Mouse (Mus musculus) midbrain, embryonic 10.5 days (tissue): Measurements from ENCODE around the gene Spred1. TPM values are rescaled to one million over a fixed set of nuclear protein-coding genes. Genes with fewer than 3 reads are reported as not detected.
A peak's percentile ranks its signal among the peaks of the same experiment; 100 is the strongest.
"Not testable (repeated sequence)": the region's sequence is repeated elsewhere in the genome, so short reads cannot be mapped to it uniquely, and the experiment has no call there.

Experiments used
- DNase-seq: peaks from one replicate; pipeline ENCODE4 v3.0.0-alpha.2; 2017; ENCODE audit warnings: low spot score
- H3K27ac ChIP-seq: fragments of 300-500 bp; sonication (generic); replicated peaks from 2 replicates; pipeline ENCODE4 v1.5.1; 2016; ENCODE audit warnings: mild to moderate bottlenecking
- H3K27me3 ChIP-seq: fragments of 300-500 bp; sonication (generic); 2 replicates; pipeline ENCODE4 v1.6.1; 2016; ENCODE audit warnings: low read depth, mild to moderate bottlenecking; ENCODE audit not compliant: poor library complexity, severe bottlenecking
- H3K36me3 ChIP-seq: fragments of 300-500 bp; sonication (generic); 2 replicates; pipeline ENCODE4 v1.6.1; 2016; ENCODE audit warnings: mild to moderate bottlenecking, moderate library complexity
- H3K4me1 ChIP-seq: fragments of 300-500 bp; sonication (generic); 2 replicates; pipeline ENCODE4 v1.6.1; 2016
- H3K4me3 ChIP-seq: fragments of 300-500 bp; sonication (generic); 2 replicates; pipeline ENCODE4 v1.5.1; 2016; ENCODE audit warnings: mild to moderate bottlenecking, moderate library complexity
- H3K9me3 ChIP-seq: fragments of 300-500 bp; sonication (generic); replicated peaks from 2 replicates; pipeline ENCODE4 v1.6.1; 2016; ENCODE audit warnings: mild to moderate bottlenecking
- WGBS: fragments of 180-500 bp; shearing (Covaris S2); methylation state at CpG from one replicate; pipeline ENCODE4 v1.1.7; 2016; 5-methylcytosine and 5-hydroxymethylcytosine counted together
- polyA plus RNA-seq: library from polyadenylated mRNA; unstranded; fragments of >200 nt; fragmentation: Nextera tagmentation; extraction: Ambion mirVana; gene quantifications from 2 replicates; pipeline ENCODE4 v1.2.1, GENCODE M21; 2016

Gene Spred1
- polyA plus RNA-seq, 1 experiment from 2014 or later, result 7.2 TPM

DNA sequence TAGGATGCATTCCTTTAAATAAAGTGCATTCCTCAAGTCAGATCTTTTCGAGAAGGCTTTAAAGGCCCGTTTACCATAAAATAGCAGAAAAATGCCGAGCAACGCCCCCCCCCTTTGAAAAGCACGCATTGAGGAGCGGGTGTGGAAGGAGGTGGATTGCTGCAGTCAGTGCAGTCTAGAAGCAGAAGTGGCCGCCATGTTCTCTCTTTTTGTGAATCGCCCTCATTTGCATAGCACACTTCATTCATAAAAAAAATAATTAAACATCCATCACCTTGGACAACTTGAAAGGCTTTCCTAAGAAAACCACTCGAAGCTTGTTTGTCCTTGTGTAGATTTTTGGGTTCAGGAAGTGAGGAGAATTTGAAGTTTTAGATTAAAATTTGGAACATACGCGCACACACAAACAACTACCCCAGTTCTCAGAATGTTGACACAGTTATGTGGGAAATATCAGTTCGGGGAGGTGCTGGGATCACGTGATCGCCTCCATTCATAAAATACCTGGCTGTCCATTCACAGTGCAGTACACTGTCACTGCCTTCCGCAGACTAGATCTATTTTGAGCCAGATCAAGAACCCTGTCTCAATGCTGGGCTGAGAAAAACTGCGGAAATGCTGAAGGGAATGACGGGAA is 1.6 kb downstream of the Spred1 start:
- DNase-seq, result peak; percentile 49
- peaks cover 37% of the 10 kb centered on the region for H3K4me1 ChIP-seq
- no peaks in the 10 kb centered on the region for H3K9me3 ChIP-seq
- peak overlapping the region; percentile 96 for H3K4me3 ChIP-seq
- peak overlapping the region; percentile 99 for H3K27ac ChIP-seq
- peaks cover 7% of the 10 kb centered on the region for H3K27me3 ChIP-seq
- H3K36me3 ChIP-seq, result peaks cover 8% of the 10 kb centered on the region
- 20% methylated on average over 17 of the region's 17 CpGs for WGBS

DNA sequence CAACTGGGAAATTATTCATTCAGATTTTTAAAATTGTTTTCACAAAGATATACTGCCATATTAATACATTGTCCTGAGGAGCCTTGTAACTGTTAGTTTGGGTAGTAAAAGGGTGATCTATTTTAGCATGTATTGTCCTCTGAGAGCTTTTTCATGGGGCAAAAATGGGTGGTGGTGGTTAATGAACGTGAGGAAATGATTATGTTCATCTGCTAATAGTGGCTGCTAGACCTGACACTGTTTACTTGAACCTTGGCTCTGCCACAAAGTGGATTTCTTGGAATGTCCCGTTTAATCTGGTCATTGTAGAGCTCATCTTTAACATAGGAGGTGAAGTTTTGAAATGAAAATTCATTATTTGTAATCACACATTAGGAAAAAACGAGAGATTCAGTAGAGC is 2.5 kb downstream of the Spred1 start:
- DNase-seq, result no peak
- Histone ChIP-seq H3K27me3 (peaks cover 3% of the 10 kb centered on the region; the same call in 1 of the 2 replicates), H3K27ac (no peak overlapping the region), H3K4me3 (peak overlapping the region; percentile 96), H3K36me3 (peaks cover 14% of the 10 kb centered on the region), H3K9me3 (no peaks in the 10 kb centered on the region), H3K4me1 (peaks cover 33% of the 10 kb centered on the region)
- WGBS, result 48% methylated on average over 3 of the region's 3 CpGs

DNA sequence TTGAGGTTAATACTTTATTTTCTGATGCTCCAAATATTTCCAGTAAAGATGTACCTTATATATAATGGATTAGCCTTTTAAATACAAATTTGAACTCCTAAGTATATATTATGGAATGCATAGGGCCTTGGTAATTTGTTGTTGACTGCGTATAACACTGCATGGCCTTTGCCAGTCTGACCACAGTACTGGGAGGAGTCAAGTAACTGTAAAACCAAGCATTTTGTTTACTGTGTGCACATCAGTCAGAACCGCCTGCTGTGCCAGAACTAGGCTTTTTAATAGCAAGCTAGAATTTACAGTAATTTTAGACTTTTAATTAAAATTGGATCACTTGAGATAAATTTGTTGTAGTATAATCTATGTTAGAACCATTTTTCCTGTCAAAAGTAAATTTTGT is 3.7 kb downstream of the Spred1 start:
- WGBS, result 85% methylated on average over 2 of the region's 2 CpGs
- Histone ChIP-seq H3K27ac (no peak overlapping the region), H3K9me3 (no peaks in the 10 kb centered on the region), H3K36me3 (peaks cover 14% of the 10 kb centered on the region), H3K4me1 (peaks cover 22% of the 10 kb centered on the region), H3K27me3 (no peaks in the 10 kb centered on the region), H3K4me3 (peak overlapping the region; percentile 96; the same call in 1 of the 2 replicates)
- no peak for DNase-seq

DNA sequence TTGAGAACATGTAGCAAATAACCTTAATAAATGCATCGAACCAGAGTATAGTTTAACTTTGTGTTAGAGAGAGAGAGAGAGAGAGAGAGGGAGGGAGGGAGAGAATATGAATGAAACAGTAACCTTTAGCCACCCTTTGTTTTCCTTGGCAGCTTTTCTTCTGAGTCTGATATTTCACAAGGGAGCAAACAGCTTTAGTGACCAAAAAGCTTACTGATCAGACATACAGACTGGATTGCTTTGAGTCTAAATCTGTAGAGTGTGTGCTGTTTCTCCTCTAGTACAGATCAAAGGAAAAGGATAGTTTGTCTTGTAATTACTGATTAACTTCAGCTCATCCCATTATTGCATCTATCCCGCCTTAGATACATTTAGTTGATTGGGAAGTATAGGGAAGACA is 8.0 kb downstream of the Spred1 start:
- Histone ChIP-seq H3K4me3 (no peak overlapping the region), H3K27ac (no peak overlapping the region), H3K9me3 (no peaks in the 10 kb centered on the region), H3K4me1 (peaks cover 8% of the 10 kb centered on the region), H3K36me3 (peaks cover 25% of the 10 kb centered on the region), H3K27me3 (no peaks in the 10 kb centered on the region)
- no peak for DNase-seq
- WGBS, result 92% methylated on average over 2 of the region's 2 CpGs

DNA sequence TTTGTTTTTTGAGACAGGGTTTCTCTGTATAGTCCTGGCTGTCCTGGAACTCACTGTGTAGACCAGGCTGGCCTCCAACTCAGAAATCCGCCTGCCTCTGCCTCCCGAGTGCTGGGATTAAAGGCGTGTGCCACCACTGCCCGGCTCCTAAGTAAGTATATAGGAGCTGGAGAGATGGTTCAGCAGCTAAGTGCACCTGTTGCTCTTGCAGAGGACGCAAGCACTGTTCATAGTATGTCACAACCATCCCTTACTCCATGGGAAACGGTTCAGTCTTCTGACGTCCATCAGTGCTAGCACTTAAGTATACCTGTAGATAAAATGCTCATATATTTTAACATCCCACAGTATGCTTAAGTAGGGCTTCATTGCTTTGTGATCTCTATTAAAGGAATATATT is 9.9 kb downstream of the Spred1 start:
- DNase-seq, result not testable (repeated sequence)
- H3K36me3 ChIP-seq, result peaks cover 25% of the 10 kb centered on the region
- WGBS, result 95% methylated on average over 7 of the region's 7 CpGs

DNA sequence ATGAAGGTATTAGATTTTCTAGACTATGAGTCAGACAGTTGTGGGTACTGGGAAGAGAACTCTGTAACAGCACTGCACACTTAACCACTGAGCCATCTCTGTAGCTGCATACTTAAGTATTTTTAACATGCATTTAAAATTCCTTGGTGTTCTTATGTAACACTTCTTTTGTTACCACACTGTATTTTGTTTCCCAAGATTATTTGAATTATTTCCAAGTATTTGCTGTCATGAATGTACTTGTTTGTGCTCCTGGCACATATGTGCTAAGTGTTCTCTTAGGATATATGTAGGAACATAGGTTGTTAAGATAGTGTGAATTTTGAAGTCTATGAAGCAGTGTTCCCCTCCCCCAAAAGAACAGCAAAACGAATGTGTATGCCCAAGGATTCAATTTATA is 10.7 kb downstream of the Spred1 start:
- Histone ChIP-seq H3K4me1 (no peaks in the 10 kb centered on the region; the same call in 1 of the 2 replicates), H3K36me3 (peaks cover 25% of the 10 kb centered on the region), H3K9me3 (no peaks in the 10 kb centered on the region), H3K27me3 (no peaks in the 10 kb centered on the region), H3K4me3 (no peak overlapping the region), H3K27ac (no peak overlapping the region)
- no peak for DNase-seq
- 79% methylated on average over 1 of the region's 1 CpGs for WGBS

More for the DNA sequence above, 9.9 kb downstream of the Spred1 start:
- H3K4me1 ChIP-seq, H3K27me3 ChIP-seq, H3K27ac ChIP-seq, H3K4me3 ChIP-seq, H3K9me3 ChIP-seq: not testable (repeated sequence)

DNA sequence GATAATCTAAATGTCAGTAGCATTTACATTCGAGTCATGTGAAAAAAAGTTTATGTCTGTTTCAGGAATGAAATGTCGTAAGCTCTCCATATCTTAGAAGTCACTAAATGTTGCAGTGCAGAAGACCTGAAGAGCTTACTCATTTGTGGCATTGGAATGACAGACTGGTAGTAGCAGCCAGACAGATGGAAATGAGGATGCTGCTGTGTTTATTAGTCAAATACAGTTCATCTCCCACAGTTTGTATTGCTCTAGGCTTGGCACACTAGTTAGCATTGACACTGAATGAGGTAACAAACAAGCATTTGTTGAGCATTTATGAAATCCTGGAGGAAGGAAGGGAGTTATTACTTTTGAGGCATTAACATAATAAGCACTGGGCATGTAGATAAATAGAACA is 12.4 kb downstream of the Spred1 start:
- no peak overlapping the region for H3K4me3 ChIP-seq
- no peaks in the 10 kb centered on the region for H3K27me3 ChIP-seq
- DNase-seq, result no peak
- peaks cover 11% of the 10 kb centered on the region for H3K36me3 ChIP-seq
- WGBS, result 93% methylated on average over 2 of the region's 2 CpGs
- peaks cover 9% of the 10 kb centered on the region for H3K4me1 ChIP-seq
- H3K9me3 ChIP-seq, result no peaks in the 10 kb centered on the region
- H3K27ac ChIP-seq, result no peak overlapping the region

DNA sequence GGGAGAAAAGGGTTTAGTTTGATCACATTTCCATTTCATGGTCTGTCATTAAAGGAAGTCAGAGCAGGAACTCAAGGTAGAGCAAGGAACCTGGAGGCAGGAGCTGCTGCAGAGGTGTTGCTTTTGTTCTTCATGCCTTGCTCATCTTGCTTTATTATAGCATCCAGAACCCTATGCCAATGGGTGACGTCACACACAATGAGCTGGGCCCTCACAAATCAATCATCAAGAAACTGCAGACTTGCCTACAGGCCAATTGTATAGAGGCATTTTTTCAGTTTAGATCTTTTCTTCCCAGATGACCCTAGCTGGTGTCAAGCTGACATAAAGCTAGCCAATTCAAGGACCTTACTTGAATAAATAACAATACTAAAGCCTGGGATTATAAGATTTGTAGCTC is 16.6 kb downstream of the Spred1 start:
- WGBS, result 47% methylated on average over 1 of the region's 1 CpGs
- H3K36me3 ChIP-seq, result no peaks in the 10 kb centered on the region
- no peaks in the 10 kb centered on the region for H3K9me3 ChIP-seq
- H3K4me3 ChIP-seq, result no peak overlapping the region
- DNase-seq, result no peak
- H3K27me3 ChIP-seq, result no peaks in the 10 kb centered on the region
- H3K27ac ChIP-seq, result no peak overlapping the region
- peaks cover 29% of the 10 kb centered on the region for H3K4me1 ChIP-seq

DNA sequence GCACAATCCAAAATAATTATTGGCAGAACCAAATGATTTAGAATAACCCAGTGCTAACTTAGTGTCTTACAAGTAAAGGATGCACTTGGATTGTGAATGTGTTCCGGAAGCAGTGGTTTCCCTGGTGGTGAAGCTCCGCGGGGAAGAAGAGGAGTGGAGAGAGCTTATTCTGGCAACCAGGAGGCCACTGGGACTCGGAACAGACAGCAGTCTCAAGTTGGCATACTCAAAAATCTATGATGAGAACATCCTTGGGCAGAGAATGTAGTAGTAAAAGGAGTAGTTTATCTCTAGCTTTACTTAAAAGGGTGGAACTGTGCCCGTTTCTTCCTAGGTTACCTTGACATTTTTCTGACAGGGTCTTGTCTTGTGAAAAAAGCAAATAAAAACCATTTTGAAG is 17.8 kb downstream of the Spred1 start:
- no peaks in the 10 kb centered on the region for H3K9me3 ChIP-seq
- no peaks in the 10 kb centered on the region for H3K27me3 ChIP-seq
- 90% methylated on average over 5 of the region's 5 CpGs for WGBS

DNA sequence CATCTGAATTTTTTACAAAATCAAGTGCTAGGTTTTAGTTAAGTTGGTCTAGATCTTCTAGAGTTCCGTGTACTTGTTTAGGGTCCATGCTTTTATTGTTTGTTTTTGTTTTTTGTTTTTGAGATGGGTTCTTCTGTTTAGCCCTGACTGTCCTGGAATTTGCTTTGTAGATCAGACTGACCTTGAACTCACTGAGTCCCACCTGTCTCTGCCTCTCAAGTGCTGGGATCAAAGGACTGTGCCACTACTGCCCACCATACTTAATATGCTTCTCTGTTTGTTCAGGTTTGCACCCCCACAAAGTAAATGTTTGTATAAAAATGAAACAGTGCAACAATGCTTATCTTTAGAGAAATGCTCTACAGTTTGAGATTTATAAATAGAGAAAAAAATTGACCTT is 18.8 kb downstream of the Spred1 start:
- Histone ChIP-seq H3K27me3 (no peaks in the 10 kb centered on the region), H3K4me3 (no peak overlapping the region), H3K27ac (no peak overlapping the region), H3K36me3 (no peaks in the 10 kb centered on the region), H3K9me3 (no peaks in the 10 kb centered on the region), H3K4me1 (peaks cover 29% of the 10 kb centered on the region)
- DNase-seq, result no peak
- 93% methylated on average over 1 of the region's 1 CpGs for WGBS

More for the DNA sequence above, 17.8 kb downstream of the Spred1 start:
- H3K4me1 ChIP-seq, result peaks cover 29% of the 10 kb centered on the region
- H3K36me3 ChIP-seq, result no peaks in the 10 kb centered on the region
- DNase-seq, result no peak
- no peak overlapping the region for H3K4me3 ChIP-seq
- H3K27ac ChIP-seq, result no peak overlapping the region

DNA sequence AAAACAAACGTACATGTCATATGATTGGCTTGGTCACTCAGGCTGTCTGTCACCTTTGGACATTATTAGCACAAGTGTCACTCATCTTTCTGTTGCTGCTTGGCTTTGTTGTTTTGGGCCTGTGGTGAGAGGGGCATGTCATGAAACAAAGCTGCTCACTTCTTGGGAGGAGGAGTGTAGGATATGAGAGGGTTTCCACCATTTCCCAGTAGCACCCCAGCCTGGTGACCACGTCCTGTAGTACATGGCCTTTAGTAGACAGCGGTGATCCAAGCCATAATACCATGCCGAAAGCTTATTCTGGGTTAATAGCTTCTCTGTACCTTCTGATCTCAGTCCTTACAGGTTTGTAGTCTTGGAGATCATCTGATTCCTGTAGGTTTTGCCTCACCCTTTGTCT is 21.9 kb downstream of the Spred1 start:
- H3K27me3 ChIP-seq, result no peaks in the 10 kb centered on the region
- H3K27ac ChIP-seq, result no peak overlapping the region
- 95% methylated on average over 4 of the region's 4 CpGs for WGBS
- H3K4me3 ChIP-seq, result no peak overlapping the region
- DNase-seq, result no peak
- H3K36me3 ChIP-seq, result no peaks in the 10 kb centered on the region
- H3K4me1 ChIP-seq, result peaks cover 23% of the 10 kb centered on the region
- no peaks in the 10 kb centered on the region for H3K9me3 ChIP-seq

DNA sequence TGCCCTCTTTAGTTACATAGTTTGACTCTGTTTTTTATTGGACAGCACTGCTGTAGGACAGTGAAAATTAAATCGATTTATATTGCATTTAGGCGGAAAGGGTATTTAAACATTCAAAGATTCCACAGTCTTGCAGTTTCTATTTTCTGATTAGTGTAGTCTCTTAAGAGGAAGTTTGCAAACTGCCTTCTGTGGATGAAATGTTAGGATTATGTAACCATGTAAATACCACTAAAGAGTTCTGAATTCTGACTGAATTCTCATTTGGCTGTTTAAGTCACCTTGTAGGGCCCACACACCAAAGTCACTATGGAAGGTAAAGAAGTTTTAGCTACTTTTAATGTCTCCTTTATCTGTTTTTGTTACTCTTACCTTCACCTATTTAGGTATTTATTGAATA is 24.9 kb downstream of the Spred1 start:
- WGBS, result 93% methylated on average over 2 of the region's 2 CpGs

DNA sequence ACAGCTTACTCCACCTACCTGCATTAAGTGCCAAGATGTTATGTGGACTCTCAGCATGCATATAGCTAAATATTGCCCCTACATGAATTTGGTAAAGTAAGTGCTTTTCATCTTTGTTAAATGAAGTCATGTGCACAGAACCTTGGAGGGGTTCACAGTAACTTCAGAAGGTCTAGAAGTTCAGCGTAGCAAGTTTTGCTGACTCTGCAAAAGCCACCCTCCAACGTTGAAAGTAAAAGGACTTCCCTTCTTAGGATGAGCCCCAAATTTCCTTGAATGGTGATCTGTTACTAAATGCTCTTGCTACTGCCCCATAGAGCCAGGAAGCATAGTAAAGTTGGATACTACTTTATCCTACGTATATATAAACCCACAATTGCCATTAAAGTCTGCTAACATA is 25.4 kb downstream of the Spred1 start:
- Histone ChIP-seq H3K27ac (no peak overlapping the region), H3K36me3 (no peaks in the 10 kb centered on the region), H3K4me3 (no peak overlapping the region), H3K9me3 (no peaks in the 10 kb centered on the region), H3K27me3 (no peaks in the 10 kb centered on the region), H3K4me1 (peaks cover 6% of the 10 kb centered on the region)
- 91% methylated on average over 3 of the region's 3 CpGs for WGBS
- no peak for DNase-seq

More for the DNA sequence above, 24.9 kb downstream of the Spred1 start:
- Histone ChIP-seq H3K4me1 (peaks cover 12% of the 10 kb centered on the region), H3K27me3 (no peaks in the 10 kb centered on the region), H3K9me3 (no peaks in the 10 kb centered on the region), H3K4me3 (no peak overlapping the region), H3K36me3 (no peaks in the 10 kb centered on the region), H3K27ac (no peak overlapping the region)
- no peak for DNase-seq

DNA sequence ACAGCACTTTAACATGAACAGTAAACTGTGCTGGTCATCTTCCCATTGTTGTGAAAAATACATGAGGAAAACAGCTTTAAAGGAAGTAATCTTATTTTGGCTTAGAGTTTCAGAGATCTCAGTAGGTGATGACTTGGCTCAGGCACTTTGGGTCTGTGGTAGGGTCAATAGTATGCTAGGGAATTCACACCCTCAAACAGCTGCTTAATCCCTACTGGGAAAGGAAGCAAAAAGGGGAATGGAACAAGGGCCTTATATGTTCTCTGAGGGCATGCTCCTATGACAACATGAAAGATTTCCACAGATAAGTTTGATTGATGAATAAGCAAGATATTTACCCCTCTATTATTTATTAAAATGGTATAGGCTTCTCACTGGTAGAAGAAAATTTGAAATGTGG is 31.0 kb downstream of the Spred1 start:
- no peaks in the 10 kb centered on the region for H3K27me3 ChIP-seq
- no peaks in the 10 kb centered on the region for H3K9me3 ChIP-seq
- H3K4me1 ChIP-seq, result peaks cover 12% of the 10 kb centered on the region; the same call in 1 of the 2 replicates
- no peak overlapping the region for H3K27ac ChIP-seq
- H3K4me3 ChIP-seq, result no peak overlapping the region
- no peak for DNase-seq
- peaks cover 15% of the 10 kb centered on the region for H3K36me3 ChIP-seq
